Mouse (Mus musculus): Measurements from ENCODE around the gene Syk.

GRCm38 (mm10) chr13:52654081-52654829, 71.3 kb downstream of the Syk start:
- TF ChIP-seq POLR2A (IDR thresholded peaks at IDR 0.05; ENCODE audit: low read depth, low read length), result no peak
- TF ChIP-seq CTCF (conservative IDR thresholded peaks at IDR 0.05; ENCODE audit: insufficient read depth, insufficient read length, low read depth, low read length), result no peak
